Mouse (Mus musculus): ENCODE measurements around the gene Csf3r.

Gene Csf3r

GRCm38 (mm10) chr4:126058134-126058996, 34.0 kb downstream of the Csf3r start, which contains the start of gene Oscp1:
Oscp1 (plus strand) TSS chr4:126058565.
- DNase-seq: peak; percentile 87

- DNase-seq: no peak
Measured at GRCm38 (mm10) chr4:126058997-126059362, 34.6 kb downstream of the Csf3r start.

DNA sequence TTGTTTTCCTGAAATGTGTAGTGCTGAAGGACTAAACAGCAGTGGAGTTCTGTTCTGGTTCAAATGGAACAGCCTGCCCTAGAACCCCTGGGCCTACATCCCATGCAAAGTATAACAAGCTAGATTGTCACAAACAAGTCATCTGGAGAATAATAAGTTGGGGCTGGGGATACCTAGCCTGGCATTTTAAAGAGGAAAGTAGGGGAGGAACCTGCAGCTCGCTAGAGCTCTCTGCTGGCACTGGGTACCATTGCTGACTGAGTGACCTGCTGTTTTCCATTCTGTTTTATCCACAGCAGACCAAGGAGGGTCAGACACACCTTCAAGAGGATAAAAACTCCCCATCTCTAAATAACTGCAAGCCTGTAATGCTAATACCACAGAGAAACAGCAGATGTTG, 38.5 kb downstream of the Csf3r start:
- no peak for DNase-seq

DNA sequence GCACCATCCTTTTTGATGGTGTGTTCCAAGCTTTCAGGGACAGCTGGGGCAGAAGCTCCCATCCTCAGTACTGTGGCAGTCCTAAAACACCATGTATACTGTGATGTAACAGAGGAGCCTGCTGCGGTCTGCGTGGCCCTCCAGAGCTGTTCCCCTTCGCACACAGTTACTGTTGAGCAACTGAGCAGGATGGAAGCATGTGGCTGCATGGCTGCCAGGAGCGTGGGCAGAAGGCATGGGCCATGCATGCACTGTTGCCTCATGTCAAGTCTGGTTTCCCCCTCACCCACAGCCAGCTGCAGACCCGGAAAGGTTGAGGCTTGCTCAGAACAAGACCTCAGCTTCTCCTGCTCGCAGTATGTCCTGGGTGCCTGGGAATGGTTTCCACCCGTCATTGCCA, 40.9 kb downstream of the Csf3r start:
- DNase-seq: no peak

GRCm38 (mm10) chr4:126067401-126068077, 43.2 kb downstream of the Csf3r start:
- peak; percentile 69 for DNase-seq

DNA sequence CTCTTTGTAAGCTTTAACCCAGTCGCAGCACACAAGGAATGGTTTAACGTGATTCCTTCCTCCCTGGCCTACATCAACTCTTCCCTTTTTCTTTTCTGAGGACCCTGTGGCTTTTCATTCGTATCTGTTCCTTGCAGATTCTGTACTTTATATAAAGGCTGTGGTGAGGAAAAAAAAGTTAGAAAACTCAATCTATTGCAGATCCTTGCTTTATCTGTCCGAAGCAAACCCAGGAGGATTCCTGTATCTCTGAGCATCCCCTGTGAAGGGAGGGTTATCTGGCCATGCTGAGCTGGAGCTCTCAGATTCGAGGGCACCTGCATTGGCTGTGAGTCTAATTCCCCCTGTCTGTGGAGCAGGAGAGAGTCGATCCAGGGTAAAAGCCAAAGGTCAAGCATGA, 44.5 kb downstream of the Csf3r start:
- DNase-seq: no peak

DNA sequence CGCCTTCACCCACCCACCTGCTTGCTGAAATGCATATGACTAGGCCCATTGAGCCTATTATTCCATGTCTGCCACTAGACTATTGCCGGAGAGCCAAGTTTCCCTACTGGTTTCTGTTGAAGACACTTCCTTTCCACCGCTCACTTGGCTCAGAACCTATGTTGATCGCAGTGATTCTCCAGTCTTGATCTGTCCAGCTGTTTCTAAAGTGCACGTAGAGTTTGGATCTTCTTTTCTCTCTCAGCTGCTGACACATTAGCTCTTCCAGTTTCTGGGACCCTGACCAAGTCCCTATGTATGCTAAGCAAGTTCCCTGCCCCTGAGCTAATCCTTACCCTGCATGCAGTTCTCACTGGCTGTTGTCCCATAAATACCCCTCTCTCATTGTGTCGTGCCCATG, 53.5 kb downstream of the Csf3r start:
- DNase-seq: no peak

GRCm38 (mm10) chr4:126079266-126079665, 54.9 kb downstream of the Csf3r start:
- DNase-seq: peak; percentile 40

DNA sequence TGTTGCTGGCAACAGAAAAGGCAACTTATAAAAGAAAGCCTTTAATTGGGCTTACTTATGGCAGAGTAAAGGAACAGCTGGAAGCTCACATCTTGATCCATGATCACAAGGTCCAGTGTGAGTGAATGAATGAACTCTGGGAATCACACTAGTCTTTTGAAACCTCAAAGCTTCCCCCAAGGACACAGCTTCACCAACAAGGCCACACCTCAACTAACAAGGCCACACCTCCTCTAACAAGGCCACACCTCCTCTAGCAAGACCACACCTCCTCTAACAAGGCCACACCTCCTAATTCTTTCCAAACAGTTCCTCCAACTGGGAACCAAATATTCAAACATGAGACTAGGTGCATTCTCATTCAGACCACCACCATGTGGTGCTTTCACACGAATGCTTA, 57.3 kb downstream of the Csf3r start:
- no peak for DNase-seq

DNA sequence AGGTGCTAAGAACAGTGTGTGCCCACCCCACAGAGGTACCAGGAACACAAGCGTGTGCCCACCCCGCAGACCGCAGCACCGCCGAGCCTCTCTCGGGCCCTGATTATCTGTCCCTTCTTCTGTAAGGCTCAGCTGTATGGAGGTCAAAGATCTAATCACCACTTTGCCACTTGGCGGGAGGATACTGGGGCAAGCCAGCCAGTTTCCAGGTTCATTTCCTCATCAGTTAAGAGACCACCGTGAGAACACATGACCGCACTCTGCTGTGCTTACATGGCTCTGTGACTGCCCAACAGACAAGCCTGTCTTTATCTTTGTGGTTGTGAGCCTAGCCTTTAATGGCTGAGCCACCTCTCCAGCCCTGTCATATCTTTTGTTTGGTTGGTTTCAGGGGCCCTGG, 58.7 kb downstream of the Csf3r start:
- no peak for DNase-seq

DNA sequence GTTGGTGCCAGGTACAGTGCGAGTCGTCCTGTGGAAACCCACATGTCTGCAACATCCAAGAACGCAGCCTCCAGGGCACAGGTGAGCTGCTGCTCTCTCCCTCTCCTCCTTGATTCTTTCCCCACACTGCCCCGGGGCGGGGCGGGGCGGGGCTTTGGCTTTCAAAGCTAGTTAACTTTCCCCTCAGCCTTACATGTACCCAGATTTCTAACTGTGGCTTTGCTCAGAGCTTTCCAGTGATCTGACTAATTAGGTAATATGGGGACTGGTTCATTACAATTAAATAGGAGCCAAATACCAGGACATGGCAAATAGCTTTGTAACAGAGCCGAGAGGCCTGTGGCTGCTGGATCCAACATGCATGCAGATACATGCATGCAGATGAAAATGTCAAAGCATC, 60.0 kb downstream of the Csf3r start:
- DNase-seq: no peak

DNA sequence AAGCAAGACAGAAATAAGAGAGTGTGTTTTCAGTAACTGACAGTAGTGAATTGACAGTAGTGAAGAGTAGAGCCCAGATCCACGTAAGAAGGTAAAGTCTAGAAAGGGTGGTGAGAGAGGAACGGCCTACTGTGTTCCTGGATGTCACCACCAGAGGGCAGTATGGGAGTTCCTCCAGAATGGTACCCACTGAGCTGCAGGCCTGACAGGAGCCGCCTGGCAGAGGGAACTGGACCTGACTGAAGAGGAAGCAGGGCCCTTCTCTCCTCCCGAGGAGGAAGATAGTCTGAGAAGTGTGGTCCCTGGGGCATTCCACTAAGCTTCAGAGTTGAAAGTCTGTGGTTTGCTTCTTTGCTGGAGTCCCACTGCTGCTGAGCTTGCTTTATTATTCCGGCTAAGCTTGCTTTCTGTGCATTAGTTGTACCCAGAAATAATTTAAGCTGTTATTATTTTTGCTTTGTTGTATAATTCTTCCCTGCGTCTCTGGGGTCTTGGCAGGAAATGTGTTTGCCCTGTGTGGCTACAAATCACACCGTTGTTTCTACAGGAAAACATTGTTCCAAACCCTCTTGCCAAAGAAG, 61.7 kb downstream of the Csf3r start:
- peak; percentile 91 for DNase-seq

- no peak for DNase-seq
Measured at GRCm38 (mm10) chr4:126090101-126090847, 65.9 kb downstream of the Csf3r start.

DNA sequence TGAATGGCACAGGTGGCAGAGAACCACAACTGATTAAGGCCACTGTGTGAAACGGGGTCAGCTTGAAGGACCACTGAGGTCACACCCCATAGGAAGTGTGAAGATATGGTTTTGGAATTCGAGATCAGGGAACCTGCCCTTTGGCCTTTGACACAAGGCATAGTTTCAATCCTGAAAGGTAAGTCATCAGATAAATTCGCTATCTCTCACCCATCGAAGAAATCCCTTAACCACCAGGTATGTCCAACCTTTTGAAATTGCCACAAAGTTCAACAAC, 66.4 kb downstream of the Csf3r start:
- no peak for DNase-seq

DNA sequence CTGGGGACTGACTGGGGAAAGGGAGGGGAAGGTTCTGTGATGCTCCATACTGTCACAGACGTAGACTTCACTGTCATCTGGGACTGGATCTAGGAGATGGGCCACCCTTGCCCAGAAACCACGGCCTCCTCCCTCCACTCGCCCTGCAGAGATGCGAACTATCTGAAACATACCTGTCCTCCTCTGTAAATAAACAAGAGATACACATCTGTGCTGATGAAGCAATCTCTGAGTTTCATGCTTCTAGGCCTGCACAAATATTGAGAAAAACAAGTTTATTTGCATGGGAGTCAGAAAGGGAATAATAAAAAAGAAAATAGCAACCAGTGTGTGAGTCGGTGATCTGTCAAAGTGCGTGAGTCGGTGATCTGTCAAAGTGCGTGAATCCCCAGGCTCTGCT, 67.5 kb downstream of the Csf3r start:
- DNase-seq: no peak

Data from lung, postnatal 14 days (tissue).